Mouse (Mus musculus) hindbrain, postnatal 0 days (tissue): ENCODE measurements at regions not wholly inside any gene's neighbourhood (a gene's known extent, or its start where the extent isn't known, plus 50 kb on each side); places are given as distances from the start of the nearest gene placed in this dataset.

Source experiments
- ATAC-seq: fragments of 200-750 bp; cut with Nextera tagmentation; 2 replicates; pipeline ENCODE4 v1.8.0; 2017; ENCODE audit warnings: mild to moderate bottlenecking, moderate TSS enrichment, moderate library complexity
- DNase-seq: peaks from one replicate; pipeline ENCODE4 v3.0.0-alpha.2; 2015; ENCODE audit warnings: low spot score
- H3K27ac ChIP-seq: fragments of 300-500 bp; sonication (generic); 2 replicates; pipeline ENCODE4 v1.5.1; 2014; ENCODE audit warnings: mild to moderate bottlenecking
- H3K27me3 ChIP-seq: fragments of 300-500 bp; sonication (generic); 2 replicates; pipeline ENCODE4 v1.6.1; 2014; ENCODE audit warnings: low read length, mixed read lengths; ENCODE audit not compliant: insufficient read depth
- H3K36me3 ChIP-seq: fragments of 300-500 bp; sonication (generic); 2 replicates; pipeline ENCODE4 v1.6.1; 2014; ENCODE audit warnings: low read length, mixed read lengths; ENCODE audit not compliant: insufficient read depth
- H3K4me1 ChIP-seq: fragments of 300-500 bp; sonication (generic); 2 replicates; pipeline ENCODE4 v1.6.1; 2014; ENCODE audit warnings: antibody characterized with exemption, low read length, mixed read lengths; ENCODE audit not compliant: insufficient read depth
- H3K4me2 ChIP-seq: fragments of 300-500 bp; sonication (generic); 2 replicates; pipeline ENCODE4 v1.6.1; 2014; ENCODE audit warnings: low read depth, mild to moderate bottlenecking, low read length, moderate library complexity, mixed read lengths
- H3K4me3 ChIP-seq: fragments of 300-500 bp; sonication (generic); 2 replicates; pipeline ENCODE4 v1.5.1; 2014; ENCODE audit warnings: low read length
- H3K9ac ChIP-seq: fragments of 300-500 bp; sonication (generic); replicated peaks from 2 replicates; pipeline ENCODE4 v1.6.1; 2014; ENCODE audit warnings: mild to moderate bottlenecking, low read length, moderate library complexity, mixed read lengths
- H3K9me3 ChIP-seq: fragments of 300-500 bp; sonication (generic); 2 replicates; pipeline ENCODE4 v1.6.1; 2016; ENCODE audit warnings: low read length, mixed read lengths
- CTCF ChIP-seq: IDR thresholded peaks from 2 replicates; pipeline ENCODE4 v1.5.1; 2016; ENCODE audit warnings: antibody characterized with exemption, control low read depth, low read depth
- WGBS: fragments of 180-500 bp; shearing (Covaris S2); extraction: QIAGEN DNeasy Blood & Tissue Kit; methylation state at CpG from one replicate; pipeline ENCODE4 v1.1.7; 2014; 5-methylcytosine and 5-hydroxymethylcytosine counted together

GRCm38 (mm10) chr11:22661713-22662551 lies 150.0 kb downstream of the Tmem17 start:
- Histone ChIP-seq H3K4me2 (no peak overlapping the region), H3K27ac (no peak overlapping the region), H3K9me3 (no peaks in the 10 kb centered on the region), H3K27me3 (no peaks in the 10 kb centered on the region), H3K4me3 (no peak overlapping the region), H3K9ac (no peak overlapping the region), H3K4me1 (no peaks in the 10 kb centered on the region), H3K36me3 (no peaks in the 10 kb centered on the region)
- no peak for TF ChIP-seq CTCF
- ATAC-seq (peak; percentile 76), DNase-seq (no peak)
- 36% methylated on average over 11 of the region's 12 CpGs for WGBS

GRCm38 (mm10) chr11:22665978-22666377 lies 154.1 kb downstream of the Tmem17 start:
- 70% methylated on average over 4 of the region's 4 CpGs for WGBS
- Histone ChIP-seq H3K27me3 (no peaks in the 10 kb centered on the region), H3K4me2 (no peak overlapping the region), H3K4me3 (no peak overlapping the region), H3K9me3 (no peaks in the 10 kb centered on the region), H3K9ac (no peak overlapping the region), H3K27ac (no peak overlapping the region), H3K36me3 (no peaks in the 10 kb centered on the region), H3K4me1 (no peaks in the 10 kb centered on the region)
- DNase-seq (no peak), ATAC-seq (no peak)
- no peak for TF ChIP-seq CTCF

- H3K4me1 ChIP-seq, result peaks cover under 1% of the 10 kb centered on the region; the same call in 1 of the 2 replicates
- no peaks in the 10 kb centered on the region for H3K9me3 ChIP-seq
- 88% methylated on average over 5 of the region's 5 CpGs for WGBS
- H3K9ac ChIP-seq, result no peak overlapping the region
- no peak overlapping the region for H3K4me3 ChIP-seq
- no peak overlapping the region for H3K4me2 ChIP-seq
- no peak for TF ChIP-seq CTCF
- ATAC-seq, result no peak
- DNase-seq, result no peak
- H3K27ac ChIP-seq, result no peak overlapping the region
- no peaks in the 10 kb centered on the region for H3K27me3 ChIP-seq
- no peaks in the 10 kb centered on the region for H3K36me3 ChIP-seq
Measured at GRCm38 (mm10) chr11:22666378-22666777, 154.5 kb downstream of the Tmem17 start.

GRCm38 (mm10) chr11:22668220-22668619 lies 156.3 kb downstream of the Tmem17 start:
- Histone ChIP-seq H3K4me2 (no peak overlapping the region), H3K4me1 (peaks cover 10% of the 10 kb centered on the region; the same call in 1 of the 2 replicates), H3K9me3 (no peaks in the 10 kb centered on the region), H3K36me3 (no peaks in the 10 kb centered on the region), H3K4me3 (no peak overlapping the region), H3K27ac (no peak overlapping the region), H3K27me3 (no peaks in the 10 kb centered on the region), H3K9ac (no peak overlapping the region)
- WGBS, result 60% methylated on average over 2 of the region's 2 CpGs
- DNase-seq, result no peak
- TF ChIP-seq CTCF, result no peak
- no peak for ATAC-seq

GRCm38 (mm10) chr11:22669267-22669666 lies 157.4 kb downstream of the Tmem17 start:
- 84% methylated on average over 4 of the region's 4 CpGs for WGBS
- no peaks in the 10 kb centered on the region for H3K9me3 ChIP-seq
- DNase-seq, result no peak
- no peaks in the 10 kb centered on the region for H3K36me3 ChIP-seq
- H3K27me3 ChIP-seq, result no peaks in the 10 kb centered on the region
- no peak overlapping the region for H3K27ac ChIP-seq
- no peak overlapping the region for H3K9ac ChIP-seq
- H3K4me2 ChIP-seq, result no peak overlapping the region
- peaks cover 10% of the 10 kb centered on the region; the same call in 1 of the 2 replicates for H3K4me1 ChIP-seq
- H3K4me3 ChIP-seq, result no peak overlapping the region
- no peak for TF ChIP-seq CTCF
- ATAC-seq, result no peak

- Histone ChIP-seq H3K27me3 (no peaks in the 10 kb centered on the region), H3K36me3 (no peaks in the 10 kb centered on the region), H3K4me2 (no peak overlapping the region), H3K9ac (no peak overlapping the region), H3K9me3 (no peaks in the 10 kb centered on the region), H3K4me1 (peaks cover 10% of the 10 kb centered on the region; the same call in 1 of the 2 replicates), H3K27ac (peak overlapping the region; percentile 65), H3K4me3 (no peak overlapping the region)
- WGBS, result 23% methylated on average over 5 of the region's 5 CpGs
- ATAC-seq (peak; percentile 94), DNase-seq (peak; percentile 63)
- TF ChIP-seq CTCF, result no peak
Measured at GRCm38 (mm10) chr11:22671791-22672490, 160.1 kb downstream of the Tmem17 start.
